Mouse (Mus musculus): ENCODE measurements around the gene Pheta2.
A peak's percentile ranks its signal among the peaks of the same experiment; 100 is the strongest.

Gene Pheta2

DNA sequence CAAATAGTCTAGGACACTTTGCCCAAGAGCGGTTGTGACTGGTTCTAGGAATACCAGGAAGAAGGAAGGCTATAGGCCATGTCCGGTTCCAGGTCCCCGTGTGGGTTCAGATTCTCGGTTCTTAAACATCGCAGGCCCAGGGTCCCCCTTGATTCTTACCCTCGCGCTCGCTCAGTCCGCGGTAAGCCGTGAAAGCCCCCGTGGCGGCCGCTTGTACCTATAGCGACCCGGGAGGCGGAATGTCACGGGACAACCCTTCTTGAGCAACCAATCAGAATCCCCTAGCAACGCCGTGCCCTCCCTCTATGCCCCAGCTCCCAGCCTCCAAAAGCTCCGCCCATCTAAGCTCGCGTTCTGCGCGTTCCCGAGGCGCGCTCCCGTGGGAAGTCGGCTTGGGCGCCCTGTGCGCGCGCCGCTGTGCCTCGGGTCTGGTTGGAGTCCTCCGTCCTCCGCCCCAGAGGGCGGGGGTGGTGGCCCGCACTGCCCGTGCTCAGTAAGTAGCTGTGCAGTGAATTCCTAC, at the start of gene Pheta2, which contains the start of the genes Naga and Smdt1:
Gene Pheta2 (plus strand): TSS at position 350 of the 520 bp plus-strand sequence.
Gene Naga (minus strand): TSS at position 333 of the 520 bp plus-strand sequence.
Gene Smdt1 (plus strand): TSS at position 367 of the 520 bp plus-strand sequence.
- DNase-seq = peak; percentile 97 to 98

DNA sequence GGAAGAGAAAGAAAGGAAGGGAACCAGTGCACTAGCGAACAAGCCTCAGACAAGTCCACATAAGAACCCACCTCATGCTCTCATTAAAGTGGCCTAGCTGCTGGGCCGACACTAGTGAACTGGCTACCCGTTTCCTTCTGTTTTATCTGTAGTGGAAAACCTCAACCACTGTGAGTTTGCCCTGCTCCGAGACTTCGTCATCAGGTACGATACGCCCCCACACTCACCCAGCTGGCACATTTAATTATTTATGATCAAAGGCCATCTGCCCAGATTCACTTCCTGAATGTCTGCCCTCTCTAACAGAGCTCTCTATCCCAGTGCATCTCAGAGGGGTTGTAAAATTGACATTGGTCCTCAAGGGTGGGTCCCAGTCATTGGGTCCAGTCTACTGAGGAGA, 48.5 kb upstream of the Pheta2 start:
- no peak for DNase-seq

DNA sequence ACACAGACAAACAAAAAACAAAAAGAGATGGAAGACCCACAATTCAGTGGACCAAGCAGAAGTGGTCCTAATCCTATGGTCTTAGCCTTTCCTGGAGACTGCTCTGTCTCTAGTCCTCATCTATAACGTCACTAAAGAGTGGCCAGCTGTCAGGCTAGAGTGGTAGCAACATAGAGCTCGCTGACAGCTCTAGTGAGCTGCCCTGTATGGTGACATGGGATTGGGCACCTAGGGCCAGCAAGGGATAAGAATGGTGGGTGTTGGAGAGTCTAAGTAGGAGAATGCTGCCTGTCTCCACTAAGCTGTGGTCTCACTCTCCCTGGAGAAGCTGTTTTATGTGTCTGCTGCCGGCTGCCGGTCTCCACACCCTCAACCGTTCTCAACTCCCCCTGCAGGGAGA, 45.9 kb upstream of the Pheta2 start:
- DNase-seq = no peak

DNA sequence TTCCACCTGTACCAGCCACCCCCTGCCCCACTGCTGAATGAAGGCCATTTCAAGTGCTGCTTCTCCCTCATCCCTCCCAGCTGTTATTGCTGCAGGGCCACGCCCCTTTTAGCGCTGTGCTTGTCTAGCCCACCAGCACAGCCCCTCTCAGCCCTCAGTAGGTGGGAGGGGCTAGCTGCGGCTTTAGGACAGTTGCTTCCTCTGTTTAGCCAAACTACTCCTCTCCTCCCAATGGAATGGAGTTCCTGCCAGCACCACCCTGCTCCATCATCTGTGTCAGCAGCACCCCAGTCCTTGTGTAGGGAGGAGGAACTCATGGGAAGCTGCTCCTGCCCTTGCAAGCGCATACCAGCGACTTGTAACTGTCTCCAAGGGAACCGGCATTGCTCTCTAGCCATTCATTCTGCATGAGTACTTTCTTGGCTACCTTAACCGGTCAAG, 45.5 kb upstream of the Pheta2 start:
- DNase-seq = peak; percentile 35 to 44

DNA sequence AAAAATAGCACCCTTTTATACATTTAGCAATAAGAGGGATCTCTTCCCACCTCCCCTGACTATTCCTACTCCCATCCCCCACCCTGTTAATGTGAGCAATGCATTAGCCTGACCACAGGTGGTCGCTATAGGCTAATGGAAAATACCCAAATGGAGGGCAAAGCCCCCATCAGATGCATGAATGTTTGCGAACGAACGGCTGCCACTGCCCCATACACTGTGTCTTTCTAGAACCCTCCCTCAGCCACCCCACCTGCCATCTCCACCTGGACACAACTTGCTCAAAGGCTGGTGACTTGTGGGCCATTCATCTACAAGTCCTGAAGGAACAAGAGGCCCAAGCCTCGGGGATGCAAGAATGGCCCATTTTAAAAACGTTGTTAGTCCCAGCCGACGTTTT, 44.7 kb upstream of the Pheta2 start:
- DNase-seq = peak; percentile 37 to 43

DNA sequence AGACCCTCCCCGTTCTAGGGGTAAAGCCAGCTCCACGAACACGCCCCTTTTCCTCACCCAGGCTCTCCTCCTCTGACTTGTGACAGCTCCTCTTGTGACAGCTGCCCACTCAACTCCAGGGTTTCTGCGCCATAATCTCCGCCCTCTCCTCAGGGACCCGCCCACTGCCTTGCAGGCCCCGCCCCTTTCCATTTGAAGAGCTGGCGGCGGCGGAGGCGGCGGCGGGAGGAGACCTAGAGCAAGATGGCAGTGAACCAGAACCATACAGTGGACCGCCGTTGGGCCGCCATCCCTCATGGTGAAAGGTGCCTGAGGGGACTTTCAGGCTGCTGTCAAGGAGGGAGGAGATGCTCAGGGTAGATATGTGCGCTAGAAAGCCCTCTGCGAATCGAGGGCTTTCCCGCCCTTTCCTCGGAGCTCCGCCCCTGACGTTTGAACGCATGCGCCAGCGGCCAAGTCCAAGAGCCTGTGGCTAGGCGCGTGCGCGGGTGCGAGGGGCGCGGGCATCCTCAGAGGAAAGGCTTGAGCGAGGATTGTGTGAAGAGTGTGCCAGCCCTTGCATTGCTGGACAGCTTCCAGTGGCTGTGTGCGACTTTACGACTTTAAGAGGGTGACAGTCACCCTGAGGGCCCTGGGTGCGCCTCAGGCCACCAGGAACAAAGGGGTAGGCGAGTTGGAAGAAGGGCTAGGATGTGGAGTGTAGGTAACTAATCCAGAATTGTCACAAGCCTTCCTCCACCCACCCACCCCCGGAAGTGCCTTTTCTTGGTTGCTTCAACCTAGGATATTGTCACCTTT, 39.8 kb upstream of the Pheta2 start, which contains the start of gene Wbp2nl:
Gene Wbp2nl (plus strand): TSS at position 191 of the 798 bp plus-strand sequence.
- peak in 1 of 2 experiments; percentile 47 for DNase-seq

DNA sequence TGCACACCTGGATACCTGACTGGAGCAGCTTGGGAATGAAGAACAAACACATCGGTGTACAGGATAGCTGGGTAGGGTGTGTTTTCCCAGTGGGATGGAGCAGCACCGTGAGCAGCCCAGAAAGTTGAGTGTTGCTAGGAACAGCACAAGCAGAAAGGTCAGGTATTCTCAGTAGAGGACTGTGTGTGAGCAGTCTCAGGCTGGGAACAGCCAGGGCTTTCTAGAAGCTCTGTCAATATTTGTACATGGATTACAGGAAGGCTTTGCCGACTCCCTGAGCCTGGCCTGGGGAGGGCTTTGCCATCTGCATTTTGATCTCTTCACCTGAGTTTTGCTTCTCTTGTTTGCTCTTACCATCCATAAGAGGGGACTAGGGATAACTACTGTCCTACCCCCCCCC, 31.6 kb upstream of the Pheta2 start:
- no peak for DNase-seq

DNA sequence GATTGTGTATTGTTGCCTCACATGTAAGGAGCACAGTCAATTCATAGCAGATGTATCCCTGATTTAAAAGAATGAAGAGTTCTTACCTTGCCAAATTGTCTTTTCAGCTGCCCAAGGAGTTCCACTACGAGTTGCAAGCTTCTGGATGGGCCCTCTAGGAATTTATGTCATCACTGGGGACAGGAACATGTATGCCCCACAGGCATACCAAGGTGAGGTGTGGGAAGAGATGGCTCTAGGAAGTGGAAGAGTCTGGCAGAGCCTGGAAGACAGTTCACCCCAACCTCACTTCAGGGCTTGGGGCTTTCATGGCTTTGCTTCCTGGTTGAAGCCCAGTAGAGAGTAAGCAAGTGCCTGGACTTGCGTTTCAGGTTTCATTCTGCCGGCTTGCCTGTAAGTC, 30.3 kb upstream of the Pheta2 start:
- no peak for DNase-seq

DNA sequence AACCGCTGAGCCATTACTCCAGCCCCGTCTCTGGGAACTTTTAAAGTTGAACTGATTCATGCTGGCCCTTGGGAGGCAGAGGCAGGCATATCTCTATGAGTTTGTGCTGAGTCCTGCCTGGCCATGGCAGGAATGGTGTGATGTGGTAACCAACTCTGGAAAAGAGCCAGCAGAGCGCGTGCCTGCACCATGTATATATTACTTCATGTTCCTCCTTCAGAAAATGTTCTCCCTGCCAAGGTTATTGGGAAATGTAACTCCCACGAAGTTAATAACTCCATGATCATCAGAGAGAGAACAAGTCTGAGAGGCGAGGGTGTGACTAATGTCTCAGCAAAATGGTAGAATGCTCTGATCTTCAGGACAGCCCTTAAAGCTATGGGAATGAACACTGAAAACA, 20.9 kb upstream of the Pheta2 start:
- no peak for DNase-seq

DNA sequence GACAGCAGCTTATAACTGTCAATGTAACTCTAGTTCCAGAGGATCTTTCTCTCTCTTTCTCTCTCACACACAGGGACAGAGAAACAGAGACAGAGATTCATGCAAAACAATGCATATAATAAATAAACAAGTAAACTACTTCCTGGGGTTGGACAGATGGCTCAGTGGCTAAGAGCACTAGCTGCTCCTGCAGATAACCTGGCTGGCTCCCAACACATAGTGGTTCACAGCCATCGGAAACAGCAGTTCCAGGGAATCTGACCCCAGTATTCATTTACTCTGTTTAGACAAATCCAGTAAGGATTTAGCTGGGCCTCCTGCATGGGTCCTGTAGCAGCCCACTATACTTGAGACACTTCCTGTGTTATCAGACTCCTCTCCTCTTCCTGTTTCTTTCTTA, 19.1 kb upstream of the Pheta2 start:
- DNase-seq = peak in 1 of 2 experiments; percentile 48

DNA sequence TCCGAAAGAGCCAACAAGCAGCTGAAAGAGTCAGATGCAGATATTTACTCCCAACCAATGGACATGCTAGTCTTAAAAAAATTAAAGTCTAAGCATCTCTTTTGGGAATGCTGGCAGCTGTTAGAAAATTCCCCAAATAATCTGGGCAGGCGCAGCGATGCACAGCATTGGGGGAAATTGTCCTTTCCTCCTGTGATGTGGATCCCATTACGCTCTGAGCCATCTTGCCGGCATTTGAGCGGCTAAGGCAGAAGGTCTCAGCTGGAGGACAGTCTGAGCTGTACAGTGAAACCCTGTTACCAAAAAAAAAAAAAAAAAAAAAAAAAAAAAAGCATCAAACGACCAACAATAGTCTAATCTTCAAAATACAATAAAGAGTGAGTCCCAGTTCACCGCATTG, 16.5 kb upstream of the Pheta2 start:
- DNase-seq = no peak

DNA sequence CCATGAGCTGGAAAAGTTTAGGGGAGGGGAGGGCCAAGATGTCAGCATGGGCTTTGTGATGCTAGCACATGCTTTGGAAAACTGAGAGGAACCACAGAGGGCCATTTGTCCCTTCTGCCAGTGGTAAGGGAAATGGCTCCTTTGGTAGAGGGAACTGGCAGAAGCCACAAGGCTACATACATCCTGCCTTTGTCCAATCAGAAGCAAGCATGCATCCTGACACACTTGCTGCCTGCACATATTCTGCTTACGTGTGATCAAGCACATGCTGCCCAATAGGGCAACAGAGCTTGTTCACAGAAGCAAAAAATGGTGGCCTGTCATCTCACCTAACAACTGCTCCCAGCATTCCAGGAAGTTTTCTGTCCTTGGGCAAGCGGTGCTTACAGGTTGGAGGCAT, 13.4 kb upstream of the Pheta2 start:
- DNase-seq = no peak

DNA sequence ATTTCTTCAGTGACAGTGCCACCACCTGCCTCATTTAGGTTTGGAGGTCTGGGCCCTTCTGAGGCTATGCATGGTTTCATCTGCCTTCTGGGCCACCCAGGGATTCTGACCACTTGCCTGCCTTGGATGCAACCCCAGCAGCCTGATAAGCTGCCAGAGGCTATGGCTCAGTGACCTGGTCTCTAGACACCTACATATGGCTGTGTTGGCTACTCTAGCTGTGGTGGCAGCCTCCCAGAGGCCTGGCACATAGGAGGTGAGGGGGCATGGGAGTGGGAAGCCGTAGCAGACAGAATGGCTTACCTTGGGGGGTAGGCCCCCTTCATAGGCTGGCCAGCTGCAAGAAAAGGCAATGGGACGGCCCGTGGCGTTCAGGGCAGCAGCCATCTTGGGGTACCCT, 3.5 kb upstream of the Pheta2 start:
- peak; percentile 54 to 69 for DNase-seq

DNA sequence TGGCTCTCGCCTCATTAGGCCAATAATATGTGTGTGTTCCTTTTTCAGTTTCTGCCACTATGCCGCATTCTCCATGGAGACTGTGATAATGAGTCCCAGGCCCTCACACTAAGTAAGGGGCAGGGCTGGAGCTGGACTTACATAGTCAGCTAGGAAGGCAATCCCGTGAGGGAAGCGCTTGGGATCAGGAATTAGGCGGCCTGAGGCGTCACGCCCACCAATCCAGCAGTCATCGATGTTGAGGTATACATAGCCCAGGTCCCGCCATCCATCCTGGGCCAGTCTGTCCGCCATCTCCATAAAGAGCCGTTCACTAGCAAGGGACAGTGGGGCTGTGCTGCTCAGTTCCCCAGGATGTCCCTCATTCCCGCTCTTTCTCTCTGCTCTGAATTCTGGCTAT, 2.1 kb upstream of the Pheta2 start:
- no peak for DNase-seq

DNA sequence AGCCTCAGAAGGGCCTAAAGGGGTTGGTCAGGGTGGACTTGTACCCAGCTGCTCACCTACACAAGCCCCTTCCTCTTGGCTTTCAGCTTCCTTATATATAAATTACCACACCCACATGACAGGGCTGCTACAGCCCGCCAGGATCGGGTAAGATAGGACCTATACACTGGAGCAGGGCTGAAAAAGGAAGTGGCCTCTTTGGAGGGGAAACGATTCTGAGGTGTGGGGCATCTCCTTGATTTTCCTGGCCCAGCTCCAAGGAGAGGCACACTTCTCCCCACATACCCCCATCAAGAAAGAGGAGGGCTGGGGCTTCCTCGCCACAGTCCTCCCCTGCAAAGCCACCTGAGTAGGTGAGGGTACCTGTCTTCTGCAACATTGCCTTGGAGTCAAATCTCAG, 867 bp upstream of the Pheta2 start:
- no peak for DNase-seq

DNA sequence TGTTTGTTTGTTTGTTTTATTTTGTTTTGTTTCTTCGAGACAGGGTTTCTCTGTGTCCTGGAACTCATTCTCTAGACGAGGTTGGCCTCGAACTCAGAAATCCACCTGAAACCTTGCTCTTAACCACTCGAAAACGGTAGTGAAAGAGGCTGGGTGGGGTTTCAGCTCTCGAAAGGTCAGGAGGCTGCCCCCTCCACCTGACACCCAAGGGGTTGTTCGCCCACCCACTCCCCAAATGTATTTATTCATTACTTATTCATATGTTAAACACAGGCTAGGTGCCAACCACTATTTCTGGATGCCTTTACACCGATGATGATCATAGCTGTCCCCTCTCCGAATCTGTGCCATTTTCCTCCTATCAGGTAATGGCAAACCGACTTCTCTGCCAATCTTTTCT, 408 bp downstream of the Pheta2 start:
- peak in 1 of 2 experiments; percentile 36 for DNase-seq

DNA sequence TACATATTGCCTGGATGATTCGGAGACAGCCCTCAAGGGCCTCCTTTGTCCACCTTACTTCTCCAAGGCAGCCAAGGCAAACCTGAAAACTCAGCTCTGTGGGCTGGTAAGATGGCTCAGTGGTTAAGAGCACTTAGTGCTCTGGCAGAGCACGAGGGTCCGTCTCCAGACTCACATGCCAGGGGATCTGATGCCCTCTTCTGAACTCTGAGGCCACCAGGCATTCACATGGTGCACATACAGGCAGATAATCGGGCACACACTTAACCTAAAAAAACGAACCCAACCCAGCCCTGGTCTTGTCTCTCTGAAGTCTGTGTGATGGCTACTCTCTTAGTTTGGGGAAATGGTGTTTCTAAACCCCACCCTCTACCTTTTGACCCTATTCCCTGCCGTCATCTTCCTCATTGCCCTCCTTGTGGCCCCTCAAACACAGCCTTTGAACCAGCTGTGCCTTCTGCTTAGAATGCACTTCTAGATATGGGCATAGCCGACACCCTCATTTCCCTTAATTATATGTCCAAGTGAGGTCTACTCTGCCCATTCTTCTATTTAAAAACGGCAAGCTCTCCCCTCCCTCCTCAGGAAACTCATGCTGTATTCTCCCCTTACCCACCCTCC, 1.0 kb downstream of the Pheta2 start:
- DNase-seq = no peak

DNA sequence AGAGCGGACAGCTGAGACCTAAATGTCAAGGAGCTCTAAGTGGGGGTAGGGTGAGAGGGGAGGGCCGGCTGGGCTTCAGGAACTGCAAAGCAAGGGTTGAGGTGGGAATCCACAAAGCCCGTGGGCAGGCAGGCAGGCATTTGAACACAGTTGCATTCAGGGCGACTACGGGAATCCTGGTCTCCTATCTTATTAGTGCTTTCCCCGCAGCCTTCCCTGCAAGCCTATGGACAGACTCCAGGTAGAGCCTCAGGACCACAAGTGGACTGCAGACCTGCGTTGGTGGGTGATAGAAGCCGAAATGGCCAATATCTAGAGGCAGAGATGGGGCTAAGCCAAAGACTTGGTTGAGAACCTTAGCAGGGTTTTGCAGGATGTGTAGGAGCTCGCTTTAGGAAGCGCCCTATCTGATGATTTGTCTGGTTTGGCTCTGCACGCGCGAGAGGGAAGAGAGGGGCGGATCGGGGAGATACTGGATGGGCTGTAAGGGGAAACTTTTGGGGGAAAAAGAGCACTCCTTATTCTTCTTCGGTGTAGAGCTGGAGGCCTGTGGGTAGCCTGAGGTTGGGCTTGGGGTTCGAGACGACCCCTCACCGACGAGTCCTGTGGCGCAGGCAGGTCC, 1.8 kb downstream of the Pheta2 start:
- DNase-seq = no peak

DNA sequence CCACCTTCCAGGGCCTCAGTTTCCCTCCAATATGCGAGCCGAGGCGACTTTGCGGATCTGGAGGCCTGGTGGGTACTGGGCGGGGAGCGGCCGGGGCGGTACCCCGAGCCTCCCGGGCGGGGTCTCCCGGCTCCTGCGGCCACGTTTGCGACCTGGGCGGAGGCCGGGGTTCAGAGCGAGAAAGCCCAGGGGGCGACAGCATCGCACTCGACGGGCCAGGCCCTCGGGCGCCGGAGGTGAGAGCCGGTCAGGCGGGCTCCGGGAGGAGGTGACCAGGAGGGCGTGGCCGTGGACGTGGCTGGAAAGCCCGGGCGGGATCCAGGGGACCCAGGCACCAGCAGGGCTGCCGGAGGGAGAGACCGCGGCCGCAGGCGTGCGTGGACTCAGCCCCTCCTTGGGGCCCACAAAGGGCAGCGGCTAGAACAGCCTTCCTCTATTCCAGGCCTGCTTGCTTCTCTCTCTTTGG, 2.3 kb downstream of the Pheta2 start:
- no peak for DNase-seq

DNA sequence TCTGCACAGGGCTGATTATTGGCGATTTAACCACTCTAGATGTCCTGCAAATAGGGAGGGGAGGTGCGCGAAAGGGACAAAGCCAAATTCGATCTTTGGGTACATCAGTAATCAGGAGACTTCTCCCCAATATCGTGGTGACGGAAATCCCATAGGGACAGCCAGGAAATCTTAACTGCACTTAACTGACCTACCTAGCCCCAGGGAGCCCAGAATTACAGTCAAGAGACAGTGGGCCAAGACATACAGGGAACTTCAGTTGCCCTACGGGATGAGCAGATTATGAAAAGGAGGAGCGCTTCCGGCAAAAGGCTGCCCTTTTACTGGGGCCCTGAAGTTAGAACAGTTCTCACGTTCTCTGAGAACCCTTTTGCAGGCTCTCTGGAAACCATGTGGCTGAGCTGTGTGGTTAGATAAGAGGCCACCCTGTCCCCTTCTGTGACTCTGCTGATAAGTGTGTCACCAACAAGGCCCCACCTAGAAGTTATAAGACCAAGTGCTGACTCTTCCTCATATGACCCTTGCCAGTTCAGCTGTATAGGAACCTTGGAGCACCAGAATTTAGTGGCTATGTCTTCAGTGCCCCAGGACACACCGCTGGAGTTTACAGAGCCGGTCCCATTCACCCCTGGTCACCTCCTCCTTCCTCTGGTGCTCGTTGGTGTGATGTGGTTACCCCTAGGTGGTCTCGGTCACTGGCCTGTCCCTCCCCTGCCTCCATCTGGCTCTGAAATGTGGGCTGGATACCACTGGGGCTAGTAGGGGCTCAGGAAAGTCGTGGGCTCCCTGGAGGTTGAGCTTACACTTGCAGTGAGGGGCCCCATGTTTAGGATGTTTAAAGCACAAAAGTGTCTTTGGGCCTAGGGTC, 3.2 kb downstream of the Pheta2 start:
- no peak for DNase-seq

DNA sequence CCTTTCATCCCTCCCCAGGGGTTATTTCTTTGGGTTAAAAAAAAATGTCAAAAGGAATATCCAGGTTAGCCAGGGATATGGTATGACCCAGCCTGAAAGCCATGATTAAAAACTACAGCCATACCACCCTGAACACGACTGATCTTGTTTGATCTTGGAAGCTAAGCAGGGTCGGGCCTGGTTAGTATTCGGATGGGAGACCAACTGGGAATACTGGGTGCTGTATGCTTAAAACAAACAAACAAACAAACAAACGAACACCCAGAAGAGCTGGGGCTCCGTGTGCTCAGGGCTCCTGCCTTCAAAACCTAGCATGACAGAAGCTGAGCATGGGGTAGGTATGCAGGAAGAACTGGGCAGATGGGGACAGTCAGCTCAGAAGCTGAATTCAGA, 3.8 kb downstream of the Pheta2 start:
- DNase-seq = no peak

Data from cerebellum, postnatal 25 days (tissue).